Mouse (Mus musculus): ENCODE data around the gene Cyp2w1.
"Not testable (repeated sequence)": the region's sequence is repeated elsewhere in the genome, so short reads cannot be mapped to it uniquely, and the experiment has no call there.

Gene Cyp2w1

GRCm38 (mm10) chr5:139384531-139384930 is 32.1 kb downstream of the Cyp2w1 start:
- DNase-seq (ENCODE audit: low spot score in 2 of 2) = no peak

GRCm38 (mm10) chr5:139386047-139386446 is 33.6 kb downstream of the Cyp2w1 start:
- DNase-seq (ENCODE audit: low spot score in 2 of 2) = no peak

- DNase-seq (ENCODE audit: low spot score in 2 of 2) = peak; percentile 76 to 79
Measured at GRCm38 (mm10) chr5:139387329-139388194, 35.1 kb downstream of the Cyp2w1 start.

- DNase-seq (ENCODE audit: low spot score in 2 of 2) = no peak
Measured at GRCm38 (mm10) chr5:139388195-139388570, 35.8 kb downstream of the Cyp2w1 start.

GRCm38 (mm10) chr5:139388694-139389675 is 36.6 kb downstream of the Cyp2w1 start:
- DNase-seq (ENCODE audit: low spot score in 2 of 2) = peak; percentile 76 to 83

GRCm38 (mm10) chr5:139389676-139390061 is 37.3 kb downstream of the Cyp2w1 start:
- peak; percentile 71 to 76 for DNase-seq (ENCODE audit: low spot score in 2 of 2)

- DNase-seq (ENCODE audit: low spot score in 2 of 2) = not testable (repeated sequence)
Measured at GRCm38 (mm10) chr5:139390324-139391119, 38.1 kb downstream of the Cyp2w1 start.

GRCm38 (mm10) chr5:139391309-139391990 is 39.0 kb downstream of the Cyp2w1 start:
- peak in 1 of 2 experiments; percentile 33 for DNase-seq (ENCODE audit: low spot score in 2 of 2)

GRCm38 (mm10) chr5:139392219-139393196 is 40.1 kb downstream of the Cyp2w1 start:
- DNase-seq (ENCODE audit: low spot score in 2 of 2) = no peak

GRCm38 (mm10) chr5:139393197-139393588 is 40.8 kb downstream of the Cyp2w1 start:
- no peak for DNase-seq (ENCODE audit: low spot score in 2 of 2)

- DNase-seq (ENCODE audit: low spot score in 2 of 2) = no peak
Measured at GRCm38 (mm10) chr5:139394399-139394798, 42.0 kb downstream of the Cyp2w1 start.

GRCm38 (mm10) chr5:139395528-139395927 is 43.1 kb downstream of the Cyp2w1 start:
- DNase-seq (ENCODE audit: low spot score in 2 of 2) = no peak

GRCm38 (mm10) chr5:139397359-139397916 is 45.0 kb downstream of the Cyp2w1 start:
- DNase-seq (ENCODE audit: low spot score in 2 of 2) = no peak

- peak; percentile 93 to 94 for DNase-seq (ENCODE audit: low spot score in 2 of 2)
Measured at GRCm38 (mm10) chr5:139397959-139398753, 45.7 kb downstream of the Cyp2w1 start.

GRCm38 (mm10) chr5:139398786-139399185 is 46.4 kb downstream of the Cyp2w1 start:
- DNase-seq (ENCODE audit: low spot score in 2 of 2) = no peak

- no peak for DNase-seq (ENCODE audit: low spot score in 2 of 2)
Measured at GRCm38 (mm10) chr5:139399991-139400390, 47.6 kb downstream of the Cyp2w1 start.

- no peak for DNase-seq (ENCODE audit: low spot score in 2 of 2)
Measured at GRCm38 (mm10) chr5:139402106-139402505, 49.7 kb downstream of the Cyp2w1 start.

GRCm38 (mm10) chr5:139403692-139404260 is 51.4 kb downstream of the Cyp2w1 start:
- no peak for DNase-seq (ENCODE audit: low spot score in 2 of 2)
